In genomic region chr13:20354604-20354999, GRCm38 (mm10) we compare ENCODE assay signal across 9 mouse cellular contexts.
DNase-seq lines count a peak whose midpoint lies in the region; ATAC-seq and TF ChIP-seq lines count a peak whose summit lies in the region.
"Had no signal": no experiment of that assay in that cellular context is flagged by ENCODE, and none has a peak within 500 bp of the region (broad histone marks: within the 10 kb centered on the region; RNA-seq: fewer than 3 reads in every experiment).

No protein-coding gene starts in this region.

- ATAC-seq in kidney, postnatal 0 days (replicated peaks; ENCODE audit: low FRiP score, low read depth): no peak
- peak; percentile 61; the same call in 1 of the 2 replicates for ATAC-seq in embryonic facial prominence, embryonic 11.5 days (replicated peaks; ENCODE audit: insufficient number of reproducible peaks, low FRiP score, low TSS enrichment, low read depth)
- peak; percentile 55; the same call in 1 of the 2 replicates for ATAC-seq in heart, postnatal 0 days (ENCODE audit: insufficient read depth, low read depth)
- ATAC-seq in neural tube, embryonic 13.5 days (ENCODE audit: low read depth): peak; percentile 82

- H3K4me1 ChIP-seq in kidney, postnatal 0 days (replicated peaks; ENCODE audit: insufficient read depth, low read length): no peaks in the 10 kb centered on the region
- no peaks in the 10 kb centered on the region for H3K4me1 ChIP-seq in embryonic facial prominence, embryonic 11.5 days (ENCODE audit: control insufficient read depth, insufficient read depth, low read length)
- H3K4me1 ChIP-seq in heart, postnatal 0 days (ENCODE audit: control insufficient read depth, insufficient read depth): no peaks in the 10 kb centered on the region; the same call in 1 of the 2 replicates
- H3K4me1 ChIP-seq in neural tube, embryonic 13.5 days (replicated peaks): peaks cover 23% of the 10 kb centered on the region

- H3K27ac ChIP-seq in kidney, postnatal 0 days: no peak overlapping the region
- no peak overlapping the region for H3K27ac ChIP-seq in embryonic facial prominence, embryonic 11.5 days (replicated peaks; ENCODE audit: low read depth, low read length)
- H3K27ac ChIP-seq in heart, postnatal 0 days (ENCODE audit: low read depth): no peak overlapping the region
- peak overlapping the region; percentile 82 for H3K27ac ChIP-seq in neural tube, embryonic 13.5 days (replicated peaks)
- H3K27ac ChIP-seq: liver, embryonic 14.5 days had no signal

- TF ChIP-seq EP300 in heart, postnatal 0 days (IDR thresholded peaks at IDR 0.05; ENCODE audit: low read depth): no peak

- no peaks in the 10 kb centered on the region for H3K36me3 ChIP-seq in kidney, postnatal 0 days (ENCODE audit: insufficient read depth, low read length)
- no peaks in the 10 kb centered on the region for H3K36me3 ChIP-seq in embryonic facial prominence, embryonic 11.5 days (replicated peaks; ENCODE audit: control insufficient read depth, insufficient read depth, low read depth, low read length)
- no peaks in the 10 kb centered on the region for H3K36me3 ChIP-seq in heart, postnatal 0 days (replicated peaks; ENCODE audit: control insufficient read depth, insufficient read depth, low read length)
- H3K36me3 ChIP-seq in neural tube, embryonic 13.5 days: no peaks in the 10 kb centered on the region

- WGBS in kidney, postnatal 0 days: 70% methylated on average over 5 of the region's 5 CpGs
- 71% methylated on average over 5 of the region's 5 CpGs for WGBS in embryonic facial prominence, embryonic 11.5 days
- 32% methylated on average over 5 of the region's 5 CpGs for WGBS in heart, postnatal 0 days
- 40% methylated on average over 5 of the region's 5 CpGs for WGBS in neural tube, embryonic 13.5 days

- no peak overlapping the region for H3K9ac ChIP-seq in kidney, postnatal 0 days (ENCODE audit: low read depth, low read length)
- no peak overlapping the region for H3K9ac ChIP-seq in embryonic facial prominence, embryonic 11.5 days (replicated peaks; ENCODE audit: low read length)
- H3K9ac ChIP-seq in heart, postnatal 0 days (replicated peaks; ENCODE audit: low read depth, low read length): no peak overlapping the region
- no peak overlapping the region for H3K9ac ChIP-seq in neural tube, embryonic 13.5 days
- H3K9ac ChIP-seq: liver, embryonic 14.5 days had no signal

- H3K4me2 ChIP-seq in kidney, postnatal 0 days (ENCODE audit: low read length): no peak overlapping the region
- H3K4me2 ChIP-seq in embryonic facial prominence, embryonic 11.5 days (ENCODE audit: low read depth, low read length): no peak overlapping the region
- no peak overlapping the region for H3K4me2 ChIP-seq in heart, postnatal 0 days (ENCODE audit: low read depth, low read length)
- no peak overlapping the region for H3K4me2 ChIP-seq in neural tube, embryonic 13.5 days

- TF ChIP-seq CTCF in kidney, postnatal 0 days (IDR thresholded peaks at IDR 0.05; ENCODE audit: low read depth): no peak
- TF ChIP-seq CTCF in heart, postnatal 0 days (IDR thresholded peaks at IDR 0.05; ENCODE audit: low read depth): no peak

- no peaks in the 10 kb centered on the region for H3K9me3 ChIP-seq in kidney, postnatal 0 days (replicated peaks; ENCODE audit: low read length)
- H3K9me3 ChIP-seq in embryonic facial prominence, embryonic 11.5 days (replicated peaks; ENCODE audit: control insufficient read depth, low read length): no peaks in the 10 kb centered on the region
- no peaks in the 10 kb centered on the region for H3K9me3 ChIP-seq in heart, postnatal 0 days (replicated peaks; ENCODE audit: control insufficient read depth, low read length)
- no peaks in the 10 kb centered on the region for H3K9me3 ChIP-seq in neural tube, embryonic 13.5 days

- DNase-seq in kidney, postnatal 0 days (ENCODE audit: low spot score): peak; percentile 25
- DNase-seq in kidney, postnatal 14 days: no peak
- DNase-seq in embryonic facial prominence, embryonic 11.5 days (ENCODE audit: low spot score): peak; percentile 23
- peak; percentile 27 for DNase-seq in heart, postnatal 0 days (ENCODE audit: low spot score)
- DNase-seq in lung, postnatal 36 days: no peak
- no peak for DNase-seq in frontal cortex, postnatal 25 days (ENCODE audit: low spot score in 2 of 2)
- DNase-seq: adrenal gland, postnatal 36 days had no signal

- no peak overlapping the region for H3K4me3 ChIP-seq in kidney, postnatal 0 days (replicated peaks; ENCODE audit: low read depth, low read length)
- no peak overlapping the region for H3K4me3 ChIP-seq in embryonic facial prominence, embryonic 11.5 days (ENCODE audit: low read depth, low read length)
- no peak overlapping the region for H3K4me3 ChIP-seq in heart, postnatal 0 days (ENCODE audit: low read depth, low read length)
- no peak overlapping the region for H3K4me3 ChIP-seq in neural tube, embryonic 13.5 days

- no peaks in the 10 kb centered on the region for H3K27me3 ChIP-seq in kidney, postnatal 0 days (ENCODE audit: insufficient read depth, low read length)
- no peaks in the 10 kb centered on the region for H3K27me3 ChIP-seq in embryonic facial prominence, embryonic 11.5 days (ENCODE audit: control insufficient read depth, insufficient read depth, low read length)
- no peaks in the 10 kb centered on the region for H3K27me3 ChIP-seq in heart, postnatal 0 days (ENCODE audit: control insufficient read depth, insufficient read depth, low read length)
- no peaks in the 10 kb centered on the region for H3K27me3 ChIP-seq in neural tube, embryonic 13.5 days

Comparison
In these comparisons a context has a peak if more than half of its experiments do, and no peak if none do; other contexts are left out.
1. DNase-seq: peak in kidney, postnatal 0 days (single experiment), embryonic facial prominence, embryonic 11.5 days (single experiment) and heart, postnatal 0 days (single experiment); none in kidney, postnatal 14 days (single experiment), lung, postnatal 36 days (single experiment) and frontal cortex, postnatal 25 days (0 of 2).